Mouse (Mus musculus) mouse embryonic stem cell (cell line): ENCODE data around the gene Wsb1.

ENCODE experiments used
- in situ Hi-C, 2 experiments: fragments of 300-500 bp; cut with MboI; formaldehyde crosslinking; loops; 1 replicate in 1 of 2; 3 replicates in 1 of 2; pipeline ENCODE4 v1.14.3; 2019 to 2020; ENCODE audit warnings: low sequenced_read_pairs in 2 of 2, low pct_unique_long_range_greater_than_20kb in 1 of 2, mixed read lengths in 1 of 2; ENCODE audit not compliant: unreplicated experiment in 1 of 2

Gene Wsb1

GRCm38 (mm10) chr11:79224562-79225280 lies 29.8 kb downstream of the Wsb1 start:
- in situ Hi-C loops, result loop anchor here in 1 of 2 experiments (5.0 kb wide), 1 partner anchor 68 kb away; no protein-coding TSS in a partner anchor

- in situ Hi-C loops, result loop anchor here in 1 of 2 experiments (5.0 kb wide), 1 partner anchor 69 kb away; no protein-coding TSS in a partner anchor
These were observed 31.1 kb downstream of the Wsb1 start for GRCm38 (mm10) chr11:79223420-79223819.

GRCm38 (mm10) chr11:79222661-79223060 lies 31.8 kb downstream of the Wsb1 start:
- in situ Hi-C loops, result loop anchor here in 1 of 2 experiments (5.0 kb wide), 1 partner anchor 70 kb away; no protein-coding TSS in a partner anchor

- in situ Hi-C loops, result loop anchor here in 1 of 2 experiments (5.0 kb wide), 1 partner anchor 71 kb away; no protein-coding TSS in a partner anchor
These were observed 32.8 kb downstream of the Wsb1 start for GRCm38 (mm10) chr11:79221641-79222040.

- in situ Hi-C loops, result loop anchor here in 1 of 2 experiments (10.0 kb wide), 2 partner anchors 184 to 254 kb away; no protein-coding TSS in a partner anchor
These were observed 35.4 kb downstream of the Wsb1 start for GRCm38 (mm10) chr11:79218936-79219626.

GRCm38 (mm10) chr11:79218061-79218460 lies 36.4 kb downstream of the Wsb1 start:
- in situ Hi-C loops, result loop anchor here in 1 of 2 experiments (10.0 kb wide), 2 partner anchors 183 to 253 kb away; no protein-coding TSS in a partner anchor

GRCm38 (mm10) chr11:79217133-79217532 lies 37.3 kb downstream of the Wsb1 start:
- in situ Hi-C loops, result loop anchor here in 1 of 2 experiments (10.0 kb wide), 2 partner anchors 182 to 252 kb away; no protein-coding TSS in a partner anchor

- in situ Hi-C loops, result loop anchor here in 1 of 2 experiments (10.0 kb wide), 2 partner anchors 181 to 251 kb away; no protein-coding TSS in a partner anchor
These were observed 38.9 kb downstream of the Wsb1 start for GRCm38 (mm10) chr11:79215539-79215938.

- in situ Hi-C loops, result loop anchor here (5.0 to 10.0 kb wide), 4 partner anchors 179 to 252 kb away; no protein-coding TSS in a partner anchor
These were observed 40.5 kb downstream of the Wsb1 start for GRCm38 (mm10) chr11:79214015-79214418.

GRCm38 (mm10) chr11:79209882-79210471 lies 44.5 kb downstream of the Wsb1 start:
- in situ Hi-C loops, result loop anchor here (5.0 to 10.0 kb wide), 4 partner anchors 175 to 248 kb away; no protein-coding TSS in a partner anchor

GRCm38 (mm10) chr11:79209113-79209512 lies 45.4 kb downstream of the Wsb1 start:
- in situ Hi-C loops, result no loop called here

- in situ Hi-C loops, result no loop called here
These were observed 46.0 kb downstream of the Wsb1 start for GRCm38 (mm10) chr11:79208462-79208861.

GRCm38 (mm10) chr11:79207691-79208090 lies 46.8 kb downstream of the Wsb1 start:
- in situ Hi-C loops, result no loop called here

- in situ Hi-C loops, result no loop called here
These were observed 50.0 kb downstream of the Wsb1 start for GRCm38 (mm10) chr11:79204444-79204843.

- in situ Hi-C loops, result no loop called here
These were observed 54.0 kb downstream of the Wsb1 start for GRCm38 (mm10) chr11:79200502-79200901.

GRCm38 (mm10) chr11:79198562-79198961 lies 55.9 kb downstream of the Wsb1 start:
- in situ Hi-C loops, result no loop called here

- in situ Hi-C loops, result no loop called here
These were observed 56.6 kb downstream of the Wsb1 start for GRCm38 (mm10) chr11:79197846-79198235.

- in situ Hi-C loops, result no loop called here
These were observed 57.3 kb downstream of the Wsb1 start for GRCm38 (mm10) chr11:79196876-79197845.
